Mouse (Mus musculus): ENCODE measurements around the gene Tead4.

The Tead4 gene

DNA sequence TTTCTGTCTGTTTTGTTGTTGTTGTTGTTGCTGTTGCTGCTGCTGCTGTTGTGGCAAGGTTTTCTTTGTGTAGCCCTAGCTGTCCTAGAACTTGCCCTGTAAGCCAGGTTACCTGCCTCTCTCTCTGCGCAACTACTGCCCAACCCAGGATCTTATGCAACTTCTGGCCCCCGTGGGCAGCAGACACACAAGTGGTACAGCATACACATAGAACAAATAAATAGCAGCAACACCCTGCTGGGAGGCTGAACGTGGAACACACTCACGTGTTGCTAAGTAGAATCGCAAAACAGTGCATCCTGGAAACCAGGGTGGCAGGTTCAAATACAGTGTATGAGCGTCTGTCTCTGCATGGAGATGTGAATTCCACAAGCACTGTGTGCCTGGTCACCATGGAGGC lies 11.9 kb downstream of the Tead4 start:
- no peak for DNase-seq

DNA sequence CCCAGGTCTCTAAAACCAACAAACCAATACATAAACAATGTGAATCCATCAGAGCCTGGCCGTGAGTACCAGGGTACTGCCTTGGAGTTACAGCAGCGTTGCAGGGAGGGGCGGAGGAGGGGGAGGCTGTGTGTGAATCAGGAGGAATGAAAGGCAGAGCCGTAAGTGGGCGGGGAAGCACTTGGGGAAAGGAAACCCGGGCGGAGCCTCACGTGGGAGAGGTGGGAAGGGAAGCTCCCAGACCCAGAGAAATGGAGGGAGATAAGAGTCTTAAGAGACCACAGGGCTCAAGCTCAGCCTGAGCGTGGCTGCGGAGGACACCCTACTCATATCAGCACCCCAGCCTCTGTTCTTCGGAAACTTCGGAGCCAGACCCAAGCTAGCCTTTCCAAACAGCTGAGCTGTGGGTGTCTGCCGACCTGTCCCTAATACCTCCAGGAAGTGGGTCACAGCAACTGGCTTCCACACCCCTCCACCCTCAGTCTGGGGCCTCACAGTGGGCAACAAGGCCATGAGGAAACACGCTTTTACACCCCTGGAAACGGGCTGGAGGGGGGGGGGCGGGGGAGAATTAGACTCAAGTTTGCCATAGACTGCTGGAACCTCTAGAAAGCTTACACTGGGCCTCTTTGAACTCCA lies 14.7 kb downstream of the Tead4 start:
- DNase-seq: no peak

DNA sequence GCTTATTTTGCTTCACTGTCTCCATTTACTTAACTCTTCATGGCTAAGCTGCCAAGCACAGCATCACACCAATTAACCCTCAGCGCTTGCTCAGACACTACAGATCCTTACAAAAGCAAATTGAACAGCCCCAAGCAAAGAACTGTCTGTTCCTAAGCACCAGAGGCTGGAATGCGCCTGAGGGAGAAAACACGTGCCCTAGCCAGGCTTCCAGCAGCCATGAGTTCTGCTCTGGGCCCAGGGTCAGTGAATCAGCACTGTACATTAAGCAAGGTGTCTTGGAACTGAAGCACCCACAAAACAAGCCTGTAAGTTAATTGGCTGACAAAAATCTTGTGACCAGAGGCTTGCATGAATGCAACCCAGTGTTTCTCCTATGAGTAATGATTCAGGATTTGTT lies 18.5 kb downstream of the Tead4 start:
- no peak for DNase-seq

DNA sequence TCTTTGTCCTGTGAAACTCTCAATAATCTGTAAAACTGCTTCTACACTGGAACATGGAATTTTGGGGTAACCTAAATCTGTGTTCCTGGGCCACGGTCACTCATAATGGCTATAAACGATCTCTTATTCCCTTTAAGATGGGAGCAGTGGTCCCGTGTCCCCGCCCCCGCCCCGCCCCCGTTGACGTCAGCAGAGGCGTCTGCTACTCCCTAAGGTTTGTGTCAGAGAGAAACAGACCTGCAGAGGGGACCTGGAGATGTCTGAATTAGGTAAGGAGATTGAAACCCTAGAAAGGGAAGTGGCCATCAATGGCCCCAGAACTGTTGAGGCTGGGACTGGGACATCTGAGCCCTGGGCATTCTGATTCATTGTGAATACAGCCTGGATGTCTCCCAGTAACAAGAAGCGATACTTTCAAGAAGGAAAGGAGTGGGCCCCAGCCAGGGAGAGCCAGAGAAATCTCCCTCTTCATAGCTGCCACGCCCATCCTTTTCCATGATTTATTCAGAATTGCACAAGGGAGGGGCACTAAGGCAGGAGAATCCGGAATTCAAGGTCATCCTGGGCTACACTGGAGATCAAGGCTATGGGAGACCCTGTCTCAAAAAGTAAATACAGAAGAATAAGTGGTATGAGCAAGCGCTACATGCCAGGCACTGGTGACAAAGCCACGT lies 20.0 kb downstream of the Tead4 start:
- DNase-seq: no peak

DNA sequence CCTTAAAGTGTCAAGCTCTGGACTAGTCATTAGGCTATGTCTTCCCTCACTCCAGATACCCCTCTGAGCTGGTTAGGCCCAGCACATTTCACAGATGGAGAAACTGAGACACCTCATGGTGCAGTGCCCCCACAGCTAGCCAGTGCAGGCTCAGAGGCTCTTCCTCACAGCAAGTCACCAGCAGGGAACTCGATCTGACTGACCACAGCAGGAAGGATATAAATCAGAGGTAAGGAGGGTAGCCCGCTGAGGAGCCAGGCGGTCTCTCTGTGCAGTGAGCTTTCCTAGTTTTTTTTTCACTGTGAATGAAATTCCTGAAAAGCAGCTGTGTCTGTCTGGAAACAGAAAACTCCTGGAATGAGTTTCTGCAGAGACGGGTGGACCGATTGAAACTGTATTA lies 21.0 kb downstream of the Tead4 start:
- DNase-seq: no peak

DNA sequence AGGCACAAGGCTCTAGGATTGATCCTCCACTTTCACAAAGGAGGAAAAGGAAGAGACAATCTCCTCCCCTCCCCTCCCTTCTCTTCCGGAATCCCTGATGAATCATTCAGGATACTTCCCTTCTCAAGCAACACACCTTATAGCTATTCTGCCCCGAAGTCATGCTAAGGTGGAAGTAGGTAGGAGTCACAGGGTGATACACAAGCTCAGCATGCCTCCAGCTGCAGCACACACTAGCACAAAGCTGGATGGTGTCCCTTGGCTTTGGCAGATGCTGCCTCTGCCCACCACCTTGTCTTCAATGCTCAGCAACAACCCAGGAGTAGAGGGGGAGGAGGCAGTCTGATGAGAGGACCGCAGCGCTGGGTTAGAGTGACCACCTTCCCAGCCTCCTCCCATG lies 21.5 kb downstream of the Tead4 start:
- no peak for DNase-seq

DNA sequence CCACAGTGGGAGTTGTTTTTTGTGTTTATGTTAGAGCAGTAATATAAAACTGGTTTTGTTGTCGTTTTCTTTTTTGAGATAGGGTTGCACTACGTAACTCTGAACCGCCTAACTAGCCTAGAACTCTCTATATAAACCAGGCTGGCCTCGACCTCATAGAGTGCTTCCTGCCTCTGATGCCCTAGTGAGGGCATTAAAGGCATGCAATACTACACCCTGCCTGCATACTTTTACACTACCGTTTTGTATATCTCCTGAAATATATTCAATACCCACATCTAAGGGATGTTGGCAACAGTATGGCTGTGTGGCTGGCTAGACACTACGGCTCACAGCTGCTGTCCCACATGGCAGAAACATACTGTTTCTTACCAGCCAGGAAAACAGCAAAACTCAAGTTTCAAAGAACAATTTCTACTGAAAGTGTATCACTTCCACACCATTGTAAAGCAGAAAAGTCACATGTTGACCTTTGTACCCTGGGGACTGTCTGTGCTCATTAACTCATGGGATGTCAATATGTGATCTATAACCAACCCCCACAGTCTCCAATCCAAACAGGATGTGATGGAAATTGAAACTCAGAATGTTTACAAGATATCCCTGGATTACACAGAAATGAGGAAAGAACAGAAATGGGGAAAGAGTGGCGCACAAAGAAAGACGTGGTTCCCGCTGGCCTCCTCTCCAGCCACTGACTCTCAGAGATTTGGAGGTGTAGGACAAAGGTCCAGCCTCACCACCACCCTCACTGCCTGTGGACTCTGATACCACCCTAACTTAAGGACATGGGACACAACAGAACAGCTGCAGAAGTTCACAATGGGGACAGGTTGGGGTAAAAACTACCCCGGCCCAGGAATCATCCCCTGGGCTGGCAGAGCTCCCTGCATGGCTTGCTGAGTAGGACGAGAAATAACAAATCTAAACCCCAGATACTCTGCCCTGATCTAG lies 23.2 kb downstream of the Tead4 start:
- DNase-seq: no peak

DNA sequence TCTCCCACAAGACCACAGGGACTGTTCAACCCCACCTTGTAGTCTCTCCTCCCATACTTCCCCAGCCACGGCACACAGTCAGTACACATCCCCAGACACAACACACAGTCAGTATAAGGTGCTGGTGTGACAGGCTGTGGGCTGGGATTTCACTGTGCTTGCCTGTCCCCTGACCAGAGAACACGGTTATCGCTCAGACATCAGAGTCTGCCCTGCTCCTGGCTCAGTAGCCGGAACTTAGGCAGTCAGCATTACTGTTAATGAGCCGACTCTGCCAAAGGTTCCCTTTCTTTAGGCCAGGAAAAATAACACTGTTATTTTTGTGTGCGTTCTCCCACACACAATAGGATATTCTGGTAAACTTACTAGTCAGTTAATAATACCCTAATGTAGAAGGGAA lies 24.3 kb downstream of the Tead4 start:
- DNase-seq: no peak

DNA sequence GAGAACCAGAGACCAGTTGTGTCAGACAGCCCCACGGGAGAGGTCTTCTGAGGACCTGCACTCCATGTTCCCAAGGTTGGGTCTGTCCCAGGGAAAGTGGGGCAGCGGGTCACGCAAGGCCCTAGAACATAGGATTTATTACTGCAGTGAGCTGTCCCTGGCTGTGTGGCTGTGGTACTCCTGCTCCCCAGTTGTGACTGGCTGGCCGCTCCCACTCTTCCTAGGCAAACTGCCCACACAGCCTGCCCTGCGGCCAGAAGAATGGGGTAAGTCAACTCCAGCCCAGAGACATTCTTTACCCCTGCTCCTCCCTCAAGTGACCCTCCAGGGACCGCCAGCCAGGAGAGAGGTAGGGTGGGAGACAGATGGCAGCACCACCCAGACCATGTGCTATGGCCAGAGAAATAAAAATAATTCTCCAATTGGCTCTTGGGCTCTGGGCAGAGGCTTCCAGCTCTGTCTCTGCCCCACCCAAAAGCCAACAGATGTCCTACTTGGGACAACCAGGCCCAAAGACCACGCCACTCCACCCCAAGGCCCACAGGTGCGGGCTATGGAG lies 25.0 kb downstream of the Tead4 start:
- no peak for DNase-seq

DNA sequence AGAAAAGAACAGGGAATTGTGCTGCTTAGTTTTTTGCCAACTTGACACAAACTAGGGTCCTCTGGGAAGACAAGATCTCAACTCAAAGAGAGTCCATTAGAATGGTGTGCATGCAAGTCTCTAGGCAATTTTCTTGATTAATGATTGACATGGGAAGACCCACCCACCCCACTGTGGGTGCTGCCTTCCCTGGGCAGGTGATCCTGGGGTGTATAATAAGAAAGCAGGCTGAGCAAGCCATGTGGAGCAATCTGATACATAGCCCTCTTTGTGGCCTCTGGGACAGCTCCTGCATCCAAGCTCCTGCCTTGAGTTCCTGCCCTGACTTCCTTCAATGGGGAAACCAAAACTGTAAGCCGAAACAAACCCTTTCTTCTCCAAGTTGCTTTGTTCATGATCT lies 27.1 kb downstream of the Tead4 start:
- no peak for DNase-seq

DNA sequence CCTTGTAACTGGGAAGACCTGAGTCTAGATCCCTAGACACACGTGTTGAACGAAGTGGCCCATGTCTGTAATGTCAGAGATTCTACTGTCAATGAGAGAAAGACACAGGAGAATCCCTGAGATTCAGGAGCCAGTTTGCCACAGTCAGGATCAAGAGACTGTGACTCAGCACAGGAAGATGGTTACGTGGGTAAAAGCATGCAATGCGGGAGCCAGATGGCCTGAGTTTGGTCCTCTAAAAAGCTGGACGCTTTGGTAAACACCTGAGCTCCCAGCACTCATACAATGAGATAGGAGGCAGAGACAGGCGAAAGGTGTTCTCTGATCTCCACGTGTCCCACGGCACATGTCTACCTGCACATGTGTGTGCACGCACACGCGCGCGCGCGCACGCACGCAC lies 27.9 kb downstream of the Tead4 start:
- DNase-seq: no peak

DNA sequence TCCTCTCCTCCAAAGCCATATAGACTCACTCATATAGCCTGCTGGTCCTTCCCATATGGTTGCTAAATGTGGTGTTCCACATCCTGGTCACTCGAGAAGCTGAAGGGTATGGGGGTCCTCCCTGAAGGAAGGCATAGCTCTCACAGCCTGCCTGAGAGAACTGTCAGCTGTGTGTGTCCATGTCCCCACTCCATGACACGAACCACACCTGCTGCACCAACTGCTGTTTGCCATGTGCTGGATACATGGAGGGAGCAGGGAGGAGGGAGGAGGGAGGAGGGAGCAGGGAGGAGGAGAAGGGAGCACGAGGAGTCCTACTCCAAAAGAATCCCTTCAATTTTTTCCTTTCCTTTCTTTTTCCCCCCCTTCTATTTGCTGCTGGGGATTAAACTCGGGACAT lies 30.8 kb downstream of the Tead4 start:
- no peak for DNase-seq

DNA sequence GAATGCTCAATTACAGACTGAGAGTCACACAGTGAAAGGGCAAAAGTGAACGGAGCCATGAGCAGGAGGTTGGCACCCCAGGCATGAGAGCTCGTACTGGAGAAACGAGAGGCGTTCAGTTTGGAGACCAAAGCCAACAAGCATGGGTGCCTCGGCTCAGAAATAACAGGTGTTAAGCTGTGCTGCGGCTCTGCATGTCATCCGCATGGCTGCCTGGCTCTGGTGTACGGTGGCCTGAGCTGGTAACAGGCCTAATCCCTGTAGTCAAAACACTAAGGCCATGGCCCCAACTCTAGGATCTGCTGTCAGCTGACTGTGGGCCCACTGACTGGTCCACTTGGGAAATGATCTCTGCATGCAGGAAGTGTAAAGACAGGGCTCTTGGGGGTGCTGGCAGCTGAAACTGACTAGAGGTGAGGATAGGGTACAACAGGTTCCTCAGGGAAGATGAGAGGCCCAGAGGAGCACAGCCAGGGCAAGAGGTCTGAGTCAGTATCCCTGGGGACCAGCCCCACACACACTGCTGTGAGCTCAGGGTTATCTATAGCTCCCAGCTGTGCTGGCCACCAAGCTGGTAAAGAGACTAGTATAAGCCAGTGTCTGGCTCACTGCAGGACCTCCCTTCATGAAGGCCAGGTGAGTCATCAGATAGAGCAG lies 35.6 kb downstream of the Tead4 start:
- no peak for DNase-seq

DNA sequence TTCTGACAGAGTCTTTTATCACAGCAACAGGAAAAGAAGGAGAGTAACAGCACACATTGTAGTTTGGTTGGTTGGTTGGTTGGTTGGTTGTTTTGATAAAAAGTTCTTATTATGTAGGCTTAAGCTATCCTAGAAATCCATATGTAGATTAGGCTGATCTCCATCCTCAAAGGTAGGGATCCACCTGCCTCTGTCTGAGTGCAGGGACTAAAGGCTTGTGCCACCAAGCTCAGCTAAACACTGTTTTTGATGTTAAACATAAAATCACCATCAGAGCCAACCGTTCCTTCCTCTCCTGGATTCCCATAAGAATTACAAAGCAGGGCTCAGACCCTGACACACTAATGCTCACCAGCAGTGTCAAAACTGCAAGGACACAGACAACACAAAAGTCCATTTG lies 39.1 kb downstream of the Tead4 start:
- no peak for DNase-seq

DNA sequence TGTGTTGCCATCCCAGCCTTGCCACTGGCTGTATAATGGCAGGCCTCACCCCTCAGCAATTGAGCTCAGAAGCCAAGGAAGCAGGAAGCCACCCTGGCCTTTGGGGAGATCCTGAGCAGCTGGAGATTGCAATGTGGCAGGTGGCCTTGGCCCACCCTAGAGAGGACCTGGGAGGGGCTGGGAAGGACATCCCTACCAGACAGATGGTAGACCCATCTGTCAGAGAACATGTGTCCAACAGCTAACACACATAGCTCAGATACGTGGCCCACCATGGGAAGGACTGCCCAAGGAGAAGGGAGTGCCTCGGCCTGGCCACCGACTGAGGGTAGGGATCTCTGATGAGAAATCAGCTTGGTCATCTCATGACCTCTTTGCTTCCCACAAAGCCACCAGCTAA lies 41.4 kb downstream of the Tead4 start:
- DNase-seq: no peak

DNA sequence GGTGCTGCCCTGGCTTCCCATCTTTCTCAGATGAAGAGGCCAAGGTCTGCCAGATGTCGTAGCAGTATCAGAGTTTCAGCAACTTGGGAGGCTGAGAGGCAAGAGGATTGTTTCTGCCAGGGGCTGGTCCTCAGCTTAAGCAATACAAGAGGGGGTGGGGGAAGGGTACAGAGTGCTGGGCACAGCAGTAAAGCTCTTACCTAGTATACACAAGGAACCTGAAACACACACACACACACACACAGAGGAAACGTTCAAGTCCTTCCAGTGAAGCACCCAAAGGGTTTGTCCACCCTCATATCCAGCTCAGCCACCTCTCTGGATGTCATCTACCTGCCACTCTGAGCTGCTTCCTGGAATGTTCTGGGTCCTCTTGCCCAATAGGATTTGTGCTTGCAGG lies 44.7 kb downstream of the Tead4 start:
- DNase-seq: no peak

DNA sequence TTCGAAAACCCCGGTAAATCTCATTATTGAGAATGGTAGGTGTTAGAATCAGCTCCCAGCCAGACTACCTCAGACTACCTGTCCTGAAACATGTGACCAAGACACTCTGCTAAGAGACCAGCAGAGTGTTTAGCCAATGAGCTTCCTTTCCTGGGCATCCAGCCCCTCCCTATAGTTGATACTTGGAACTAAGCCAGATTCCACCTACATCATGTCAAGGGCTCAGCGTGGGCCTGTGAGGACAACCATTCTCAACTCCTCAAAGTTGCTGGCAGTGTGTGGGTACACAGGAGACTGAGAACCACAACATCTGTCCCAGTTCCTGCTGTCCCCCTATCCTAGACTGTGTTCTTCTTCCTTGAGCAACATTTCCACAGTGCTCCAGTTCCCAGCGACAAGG lies 45.3 kb downstream of the Tead4 start:
- no peak for DNase-seq

DNA sequence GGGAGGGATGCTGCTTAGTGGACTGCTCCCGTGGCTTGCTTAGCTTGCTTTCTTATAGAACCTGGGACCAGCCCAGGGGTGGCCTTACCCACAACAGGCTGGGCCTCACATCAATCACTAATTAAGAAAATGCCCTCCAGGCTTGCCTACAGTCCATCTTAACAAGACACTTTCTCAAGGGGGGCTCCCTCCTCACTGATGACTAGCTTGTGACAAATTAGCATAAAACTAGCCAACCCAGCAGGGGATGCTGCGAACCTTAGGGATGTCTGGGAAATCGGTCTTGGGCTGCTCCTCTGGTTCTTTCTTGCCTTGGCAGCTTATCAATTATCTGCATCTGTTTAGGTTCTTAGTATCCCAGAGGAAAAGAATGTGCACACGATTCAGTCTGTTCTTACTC lies 46.1 kb downstream of the Tead4 start:
- DNase-seq: no peak

DNA sequence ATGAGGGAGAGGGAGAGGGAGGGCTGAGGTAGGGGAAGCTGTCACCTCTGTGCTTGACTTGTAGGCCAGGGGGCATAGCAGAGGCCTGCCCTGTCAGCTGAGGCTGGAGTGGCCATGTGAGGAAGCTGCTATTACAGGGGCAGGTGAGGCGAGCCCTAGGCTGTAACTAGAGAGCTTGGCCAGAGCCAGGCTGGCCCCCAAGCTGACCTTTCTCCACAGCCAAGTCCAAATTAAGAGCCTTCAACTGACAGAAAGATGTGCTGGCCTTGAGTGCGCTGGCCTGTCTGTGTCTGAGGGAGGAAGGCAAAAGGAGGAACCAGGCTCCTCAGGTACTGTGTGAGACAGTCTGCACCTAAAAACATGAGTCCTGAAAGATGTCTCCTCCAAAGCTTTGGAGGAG lies 47.5 kb downstream of the Tead4 start:
- no peak for DNase-seq

DNA sequence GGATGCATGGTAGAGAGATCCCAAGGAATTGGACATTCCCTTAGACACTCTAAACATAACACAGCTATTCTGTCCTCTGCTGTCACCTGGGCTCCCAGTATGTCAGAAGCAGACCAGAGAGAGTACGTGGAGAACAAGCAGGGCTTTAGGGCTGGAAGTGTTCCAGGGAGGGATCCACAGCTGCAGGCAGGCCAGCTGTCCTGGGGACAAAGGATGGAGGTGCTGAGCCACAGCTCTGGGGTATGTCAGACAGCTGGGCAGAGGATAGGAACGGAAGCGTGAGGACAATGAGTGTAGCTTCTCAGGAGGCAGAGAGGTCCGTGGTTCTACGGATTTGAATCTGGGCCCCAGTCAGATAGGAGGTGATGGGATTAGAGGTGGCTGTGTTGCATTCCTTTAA lies 50.0 kb downstream of the Tead4 start:
- DNase-seq: no peak

DNA sequence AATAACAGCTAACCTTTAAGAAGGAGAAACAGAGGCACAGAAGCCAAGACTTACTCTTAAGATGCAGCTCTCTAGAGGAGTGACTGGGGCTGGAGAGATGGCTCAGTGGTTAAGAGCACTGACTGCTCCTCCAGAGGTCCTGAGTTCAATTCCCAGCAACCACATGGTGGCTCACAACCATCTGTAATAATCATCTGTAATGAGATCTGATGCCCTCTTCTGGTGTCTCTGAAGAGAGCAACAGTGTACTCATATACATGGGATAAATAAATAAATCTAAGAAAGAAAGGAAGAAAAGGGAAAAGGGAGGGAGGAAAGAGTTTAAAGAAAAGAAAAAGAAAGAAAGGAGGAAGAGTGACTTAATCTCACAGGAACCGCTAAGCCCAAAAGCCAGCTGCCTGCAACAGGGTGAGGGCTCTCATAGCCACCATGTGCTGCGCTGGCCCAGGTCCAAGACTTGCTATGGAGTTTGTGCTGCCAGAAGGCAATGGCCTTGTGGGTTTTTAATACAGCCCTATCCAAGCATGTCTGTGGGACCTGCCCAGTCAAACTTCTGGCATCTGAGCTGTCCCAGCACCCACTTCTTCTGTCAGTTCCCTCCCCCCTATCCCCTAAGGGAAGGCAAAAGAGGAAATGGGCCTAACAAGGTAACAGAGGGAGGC lies 63.4 kb downstream of the Tead4 start:
- DNase-seq: no peak

DNA sequence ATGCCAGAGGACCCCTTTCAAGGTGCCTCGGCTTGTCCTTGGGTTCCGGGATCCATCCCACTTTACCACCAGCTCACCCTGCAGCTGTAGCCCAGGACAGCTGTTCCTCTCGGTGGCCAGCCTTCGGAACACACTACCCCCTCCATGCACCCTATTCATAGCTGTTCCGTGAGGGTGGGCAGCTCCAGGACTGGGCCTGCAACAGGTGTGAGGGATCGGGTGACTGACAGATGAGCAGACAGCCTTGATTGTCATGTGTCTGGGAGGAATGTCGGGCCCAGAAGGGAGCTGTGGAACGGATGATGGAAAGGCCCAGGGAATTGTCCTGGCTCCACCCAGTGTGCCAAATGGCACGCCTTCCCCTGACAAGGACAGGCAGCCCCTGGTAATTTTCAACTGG lies 64.0 kb downstream of the Tead4 start:
- no peak for DNase-seq

DNA sequence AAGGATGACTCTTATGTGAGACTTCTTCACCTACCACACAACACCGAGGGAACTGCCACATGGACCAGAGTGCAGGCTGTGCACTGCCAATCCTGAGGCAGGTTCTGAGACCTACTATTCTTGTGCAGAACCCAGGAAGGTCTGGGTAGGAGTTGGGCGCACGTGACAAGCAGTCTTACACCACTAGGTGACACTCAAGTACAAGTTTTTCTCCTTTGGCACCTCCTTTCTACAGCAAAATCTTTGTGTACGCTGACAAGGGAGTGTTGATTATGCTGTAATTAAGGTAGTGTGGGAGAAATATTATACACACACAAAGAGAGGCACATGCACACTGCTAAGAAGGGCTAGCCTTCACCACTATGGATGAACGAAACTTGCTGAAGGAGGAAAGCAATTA lies 66.4 kb downstream of the Tead4 start:
- no peak for DNase-seq
